Mouse (Mus musculus): ENCODE data around the gene 2200002J24Rik.

- TF ChIP-seq GATA1 (IDR thresholded peaks at IDR 0.05; ENCODE audit: low read length) (no peak), TAL1 (IDR thresholded peaks at IDR 0.05; ENCODE audit: low read length) (no peak)
Measured at GRCm38 (mm10) chr7:30744022-30744598, 45.4 kb downstream of the 2200002J24Rik start.
